Mouse (Mus musculus): ENCODE results near the gene Phtf2. TPM values are rescaled to one million over a fixed set of nuclear protein-coding genes. Genes with fewer than 3 reads are reported as not detected.

The Phtf2 gene
- total RNA-seq, 2 experiments from 2014 or later = 90.6 to 98.6 TPM

Other genes starting within 250 kb of the Phtf2 start
- gene Tmem60, start 67 bp upstream of the Phtf2 start, total RNA-seq (2021) = 10 to 100 TPM; 17.9 to 20.0 TPM
- 1 to 10 TPM; 8.6 to 9.7 TPM for gene Rsbn1l, start 74.3 kb upstream of the Phtf2 start, total RNA-seq (2021)
- 10 to 100 TPM; 27.0 to 36.6 TPM for gene Ptpn12, start 173.8 kb upstream of the Phtf2 start, total RNA-seq (2021)

Measured in gastrocnemius, postnatal 10 days (tissue).